Mouse (Mus musculus) macrophage (primary cell): ENCODE data around the gene Fgfr1op. TPM values are rescaled to one million over a fixed set of nuclear protein-coding genes. Genes with fewer than 3 reads are reported as not detected.
A peak's percentile ranks its signal among the peaks of the same experiment; 100 is the strongest.
"Not testable (repeated sequence)": the region's sequence is repeated elsewhere in the genome, so short reads cannot be mapped to it uniquely, and the experiment has no call there.

Source experiments
- H3K27ac ChIP-seq: fragments of 350-480 bp; formaldehyde crosslinking; 2 replicates; pipeline ENCODE4 v1.9.0; 2021
- H3K36me3 ChIP-seq: fragments of 350-480 bp; formaldehyde crosslinking; 2 replicates; pipeline ENCODE4 v1.9.0; 2021; ENCODE audit errors: inconsistent target
- H3K4me3 ChIP-seq: fragments of 350-480 bp; formaldehyde crosslinking; 2 replicates; pipeline ENCODE4 v1.9.0; 2021; ENCODE audit errors: inconsistent target
- H3K79me2 ChIP-seq: fragments of 350-480 bp; formaldehyde crosslinking; 2 replicates; pipeline ENCODE4 v1.9.0; 2021; ENCODE audit errors: inconsistent target
- WGBS: methylation state at CpG from one replicate; pipeline ENCODE4 v1.1.7; 2026; ENCODE audit warnings: inconsistent platforms; ENCODE audit not compliant: missing documents; 5-methylcytosine and 5-hydroxymethylcytosine counted together
- polyA plus RNA-seq: library from polyadenylated mRNA; stranded (reverse); fragments of 250-400 nt; gene quantifications from 3 replicates; pipeline ENCODE4 v1.2.4, GENCODE M21; 2018; ENCODE audit warnings: inconsistent platforms

The Fgfr1op gene
- polyA plus RNA-seq, 1 experiment from 2014 or later = 5.7 TPM

GRCm38 (mm10) chr17:8155010-8155409 lies 10.3 kb upstream of the Fgfr1op start:
- H3K36me3 ChIP-seq, H3K4me3 ChIP-seq, H3K27ac ChIP-seq, H3K79me2 ChIP-seq: not testable (repeated sequence)
- 100% methylated on average over 2 of the region's 7 CpGs for WGBS

- H3K27ac ChIP-seq, H3K79me2 ChIP-seq, H3K4me3 ChIP-seq, H3K36me3 ChIP-seq: not testable (repeated sequence)
- WGBS = no CpG with 5 or more reads among the region's 8 CpGs
Measured at GRCm38 (mm10) chr17:8155982-8156381, 9.3 kb upstream of the Fgfr1op start.

GRCm38 (mm10) chr17:8158627-8159026 lies 6.7 kb upstream of the Fgfr1op start:
- H3K27ac ChIP-seq, H3K36me3 ChIP-seq, H3K4me3 ChIP-seq, H3K79me2 ChIP-seq: not testable (repeated sequence)
- WGBS = no CpG with 5 or more reads among the region's 1 CpGs

GRCm38 (mm10) chr17:8160969-8161368 lies 4.3 kb upstream of the Fgfr1op start:
- H3K27ac ChIP-seq, H3K4me3 ChIP-seq, H3K79me2 ChIP-seq, H3K36me3 ChIP-seq: not testable (repeated sequence)
- WGBS = 75% methylated on average over 2 of the region's 3 CpGs

GRCm38 (mm10) chr17:8165608-8165945 lies 276 bp downstream of the Fgfr1op start:
- H3K4me3 ChIP-seq = peak overlapping the region; percentile 32
- not testable (repeated sequence) for H3K27ac ChIP-seq, H3K79me2 ChIP-seq, H3K36me3 ChIP-seq
- 0% methylated on average over 24 of the region's 42 CpGs for WGBS

- not testable (repeated sequence) for H3K36me3 ChIP-seq, H3K79me2 ChIP-seq, H3K27ac ChIP-seq
- WGBS = no CpG with 5 or more reads among the region's 11 CpGs
- H3K4me3 ChIP-seq = peak overlapping the region; percentile 32
Measured at GRCm38 (mm10) chr17:8165977-8166376, 676 bp downstream of the Fgfr1op start.

- not testable (repeated sequence) for H3K79me2 ChIP-seq, H3K36me3 ChIP-seq, H3K27ac ChIP-seq
- WGBS = no CpG with 5 or more reads among the region's 3 CpGs
- H3K4me3 ChIP-seq = peak overlapping the region; percentile 32; the same call in 1 of the 2 replicates
Measured at GRCm38 (mm10) chr17:8166454-8166853, 1.2 kb downstream of the Fgfr1op start.

GRCm38 (mm10) chr17:8167436-8167835 lies 2.1 kb downstream of the Fgfr1op start:
- not testable (repeated sequence) for H3K27ac ChIP-seq, H3K79me2 ChIP-seq, H3K4me3 ChIP-seq, H3K36me3 ChIP-seq
- 100% methylated on average over 3 of the region's 8 CpGs for WGBS

GRCm38 (mm10) chr17:8170331-8170730 lies 5.0 kb downstream of the Fgfr1op start:
- 34% methylated on average over 7 of the region's 7 CpGs for WGBS
- Histone ChIP-seq H3K27ac (no peak overlapping the region), H3K36me3 (peaks cover 35% of the 10 kb centered on the region), H3K4me3 (no peak overlapping the region), H3K79me2 (peaks cover 8% of the 10 kb centered on the region)

GRCm38 (mm10) chr17:8171081-8171480 lies 5.8 kb downstream of the Fgfr1op start:
- H3K36me3 ChIP-seq = peaks cover 42% of the 10 kb centered on the region
- no peak overlapping the region for H3K4me3 ChIP-seq
- H3K79me2 ChIP-seq = peaks cover 7% of the 10 kb centered on the region
- no peak overlapping the region for H3K27ac ChIP-seq
- 60% methylated on average over 4 of the region's 4 CpGs for WGBS

GRCm38 (mm10) chr17:8177090-8177489 lies 11.8 kb downstream of the Fgfr1op start:
- H3K4me3 ChIP-seq = no peak overlapping the region
- no peaks in the 10 kb centered on the region for H3K79me2 ChIP-seq
- no peak overlapping the region for H3K27ac ChIP-seq
- WGBS = 92% methylated on average over 5 of the region's 5 CpGs
- H3K36me3 ChIP-seq = peaks cover 81% of the 10 kb centered on the region

- no peaks in the 10 kb centered on the region for H3K79me2 ChIP-seq
- no peak overlapping the region for H3K27ac ChIP-seq
- peaks cover 77% of the 10 kb centered on the region for H3K36me3 ChIP-seq
- no peak overlapping the region for H3K4me3 ChIP-seq
- WGBS = 90% methylated on average over 5 of the region's 5 CpGs
Measured at GRCm38 (mm10) chr17:8183815-8184214, 18.5 kb downstream of the Fgfr1op start.

- Histone ChIP-seq H3K79me2 (no peaks in the 10 kb centered on the region), H3K27ac (no peak overlapping the region), H3K36me3 (peaks cover 80% of the 10 kb centered on the region), H3K4me3 (no peak overlapping the region)
- 92% methylated on average over 7 of the region's 7 CpGs for WGBS
Measured at GRCm38 (mm10) chr17:8184217-8184616, 18.9 kb downstream of the Fgfr1op start.

- Histone ChIP-seq H3K27ac (peak overlapping the region; percentile 19; the same call in 1 of the 2 replicates), H3K79me2 (no peaks in the 10 kb centered on the region), H3K36me3 (peaks cover 19% of the 10 kb centered on the region; the same call in 1 of the 2 replicates), H3K4me3 (no peak overlapping the region)
- 85% methylated on average over 8 of the region's 8 CpGs for WGBS
Measured at GRCm38 (mm10) chr17:8193678-8194077, 28.4 kb downstream of the Fgfr1op start.

- Histone ChIP-seq H3K36me3 (0 out of 2 replicates have a peak, but pooled peaks cover 1% of the 10 kb centered on the region), H3K27ac (peak overlapping the region; percentile 34), H3K79me2 (no peaks in the 10 kb centered on the region), H3K4me3 (no peak overlapping the region)
- WGBS = 0% methylated on average over 8 of the region's 8 CpGs
Measured at GRCm38 (mm10) chr17:8195685-8196376, 30.5 kb downstream of the Fgfr1op start.

- WGBS = 89% methylated on average over 3 of the region's 3 CpGs
Measured at GRCm38 (mm10) chr17:8197652-8198051, 32.4 kb downstream of the Fgfr1op start.

More at GRCm38 (mm10) chr17:8197652-8198051, 32.4 kb downstream of the Fgfr1op start:
- no peak overlapping the region for H3K27ac ChIP-seq
- no peaks in the 10 kb centered on the region for H3K79me2 ChIP-seq
- no peak overlapping the region for H3K4me3 ChIP-seq
- H3K36me3 ChIP-seq = no peaks in the 10 kb centered on the region
